Mouse (Mus musculus): Measurements from ENCODE around the gene Slc35a5. TPM values are rescaled to one million over a fixed set of nuclear protein-coding genes. Genes with fewer than 3 reads are reported as not detected.

Slc35a5 gene
- total RNA-seq, 2 experiments from 2014 or later: 46.7 to 49.8 TPM

- peak in 1 of 2 experiments; percentile 17 for DNase-seq (ENCODE audit: low spot score in 2 of 2)
- intact Hi-C loops (cut with DNase I): loop anchor here (10.0 kb wide), 1 partner anchor 358 kb away; the partner anchor contains the start of gene Cd200r1
Observed at GRCm38 (mm10) chr16:45122571-45122970, 35.9 kb downstream of the Slc35a5 start.

- intact Hi-C loops (cut with DNase I): loop anchor here (10.0 kb wide), 1 partner anchor 356 kb away; the partner anchor contains the start of gene Cd200r1
- peak in 1 of 2 experiments; percentile 30 for DNase-seq (ENCODE audit: low spot score in 2 of 2)
Observed at GRCm38 (mm10) chr16:45120844-45121425, 37.6 kb downstream of the Slc35a5 start.

GRCm38 (mm10) chr16:45118760-45119159, 39.7 kb downstream of the Slc35a5 start:
- DNase-seq (ENCODE audit: low spot score in 2 of 2): no peak

GRCm38 (mm10) chr16:45117200-45117599, 41.3 kb downstream of the Slc35a5 start:
- DNase-seq (ENCODE audit: low spot score in 2 of 2): no peak
- intact Hi-C loops (cut with DNase I): no loop called here

More at GRCm38 (mm10) chr16:45118760-45119159, 39.7 kb downstream of the Slc35a5 start:
- intact Hi-C loops (cut with DNase I): no loop called here

- intact Hi-C loops (cut with DNase I): no loop called here
- no peak for DNase-seq (ENCODE audit: low spot score in 2 of 2)
Observed at GRCm38 (mm10) chr16:45110498-45110897, 48.0 kb downstream of the Slc35a5 start.

- no peak for DNase-seq (ENCODE audit: low spot score in 2 of 2)
- intact Hi-C loops (cut with DNase I): no loop called here
Observed at GRCm38 (mm10) chr16:45108203-45108878, 50.2 kb downstream of the Slc35a5 start.

- intact Hi-C loops (cut with DNase I): no loop called here
- DNase-seq (ENCODE audit: low spot score in 2 of 2): no peak
Observed at GRCm38 (mm10) chr16:45104993-45105392, 53.5 kb downstream of the Slc35a5 start.

- DNase-seq (ENCODE audit: low spot score in 2 of 2): no peak
- intact Hi-C loops (cut with DNase I): no loop called here
Observed at GRCm38 (mm10) chr16:45100892-45101291, 57.6 kb downstream of the Slc35a5 start.

- DNase-seq (ENCODE audit: low spot score in 2 of 2): no peak
- intact Hi-C loops (cut with DNase I): loop anchor here (10.0 kb wide), 1 partner anchor 374 kb away; the partner anchor contains the start of gene Nepro
Observed at GRCm38 (mm10) chr16:45098886-45099210, 59.7 kb downstream of the Slc35a5 start.

GRCm38 (mm10) chr16:45098186-45098885, 60.2 kb downstream of the Slc35a5 start:
- intact Hi-C loops (cut with DNase I): loop anchor here (10.0 kb wide), 1 partner anchor 374 kb away; the partner anchor contains the start of gene Nepro
- no peak for DNase-seq (ENCODE audit: low spot score in 2 of 2)

- DNase-seq (ENCODE audit: low spot score in 2 of 2): no peak
- intact Hi-C loops (cut with DNase I): loop anchor here (10.0 kb wide), 1 partner anchor 373 kb away; the partner anchor contains the start of gene Nepro
Observed at GRCm38 (mm10) chr16:45097467-45097866, 61.0 kb downstream of the Slc35a5 start.

- DNase-seq (ENCODE audit: low spot score in 2 of 2): no peak
- intact Hi-C loops (cut with DNase I): loop anchor here (10.0 kb wide), 1 partner anchor 371 kb away; the partner anchor contains the start of gene Nepro
Observed at GRCm38 (mm10) chr16:45095561-45096482, 62.7 kb downstream of the Slc35a5 start.

GRCm38 (mm10) chr16:45095030-45095429, 63.5 kb downstream of the Slc35a5 start:
- intact Hi-C loops (cut with DNase I): loop anchor here (10.0 kb wide), 1 partner anchor 370 kb away; the partner anchor contains the start of gene Nepro

GRCm38 (mm10) chr16:45094136-45094756, 64.3 kb downstream of the Slc35a5 start:
- peak in 1 of 2 experiments; percentile 12 for DNase-seq (ENCODE audit: low spot score in 2 of 2)
- intact Hi-C loops (cut with DNase I): loop anchor here (5.0 to 10.0 kb wide), 3 partner anchors 63 to 369 kb away; partner anchors contain the start of genes Atg3, Gtpbp8, Nepro and Slc35a5

More at GRCm38 (mm10) chr16:45095030-45095429, 63.5 kb downstream of the Slc35a5 start:
- no peak for DNase-seq (ENCODE audit: low spot score in 2 of 2)

- DNase-seq (ENCODE audit: low spot score in 2 of 2): no peak
- intact Hi-C loops (cut with DNase I): loop anchor here (5.0 to 10.0 kb wide), 3 partner anchors 64 to 368 kb away; partner anchors contain the start of genes Atg3, Gtpbp8, Nepro and Slc35a5
Observed at GRCm38 (mm10) chr16:45093137-45093731, 65.3 kb downstream of the Slc35a5 start, which contains the start of gene Ccdc80. TSS of gene Ccdc80 (plus strand) at chr16:45093402.

GRCm38 (mm10) chr16:45090005-45090404, 68.5 kb downstream of the Slc35a5 start:
- DNase-seq (ENCODE audit: low spot score in 2 of 2): peak; percentile 60 to 62
- intact Hi-C loops (cut with DNase I): loop anchor here (2.0 to 10.0 kb wide), 4 partner anchors 67 to 365 kb away; partner anchors contain the start of genes Atg3, Gtpbp8, Nepro and Slc35a5
